Mouse (Mus musculus): ENCODE results near the gene Tnfsf8.

Gene Tnfsf8

GRCm38 (mm10) chr4:63860688-63861540 lies at the start of gene Tnfsf8:
TSS of gene Tnfsf8 (minus strand) at chr4:63861347.
- no peak for DNase-seq (ENCODE audit: low spot score in 2 of 2)

GRCm38 (mm10) chr4:63908511-63908910 lies 47.4 kb upstream of the Tnfsf8 start:
- DNase-seq (ENCODE audit: low spot score in 2 of 2): no peak

- DNase-seq (ENCODE audit: low spot score in 2 of 2): no peak
These were observed 46.3 kb upstream of the Tnfsf8 start for GRCm38 (mm10) chr4:63907473-63907872.

- no peak for DNase-seq (ENCODE audit: low spot score in 2 of 2)
These were observed 44.9 kb upstream of the Tnfsf8 start for GRCm38 (mm10) chr4:63906050-63906449.

GRCm38 (mm10) chr4:63899081-63899523 lies 38.0 kb upstream of the Tnfsf8 start:
- no peak for DNase-seq (ENCODE audit: low spot score in 2 of 2)

DNA sequence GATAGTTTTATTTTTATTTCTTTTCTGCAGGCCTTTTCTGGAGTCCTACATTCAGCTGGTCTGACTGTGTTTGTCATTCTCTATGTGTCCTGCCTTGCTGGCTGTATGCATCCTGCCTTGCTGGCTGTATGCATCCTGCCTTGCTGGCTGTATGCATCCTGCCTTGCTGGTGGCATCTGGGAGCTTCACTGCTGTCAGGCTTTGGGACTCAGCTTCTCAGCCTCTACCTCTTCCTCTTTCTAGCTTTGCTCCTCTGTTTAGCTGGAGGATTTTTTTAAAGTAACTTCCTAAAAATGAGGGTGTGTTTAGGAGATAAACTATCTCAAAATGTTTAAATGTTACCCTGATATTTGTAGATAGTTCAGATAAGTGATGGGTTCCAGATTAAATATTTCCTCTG lies 36.0 kb upstream of the Tnfsf8 start:
- no peak for DNase-seq (ENCODE audit: low spot score in 2 of 2)

DNA sequence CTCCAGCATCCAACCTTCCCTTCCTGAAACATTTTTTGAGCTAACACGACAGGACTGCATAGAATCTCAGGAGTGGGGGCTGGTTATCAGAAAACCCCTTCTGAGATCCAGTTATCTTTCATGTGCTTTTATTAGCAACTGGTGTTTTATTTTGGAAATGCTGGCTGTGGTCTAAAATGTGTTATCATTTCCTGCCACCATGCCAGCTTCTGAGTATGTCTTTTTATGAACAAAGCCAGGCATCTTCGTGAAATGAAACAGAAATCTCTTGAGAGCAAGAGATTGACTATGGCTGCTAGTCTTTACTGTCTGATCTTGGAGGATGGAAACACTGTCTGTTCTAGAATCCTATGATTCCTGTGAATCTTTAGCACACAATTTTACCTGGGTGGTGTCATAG lies 25.0 kb upstream of the Tnfsf8 start:
- DNase-seq (ENCODE audit: low spot score in 2 of 2): no peak

GRCm38 (mm10) chr4:63876720-63877119 lies 15.6 kb upstream of the Tnfsf8 start:
- no peak for DNase-seq (ENCODE audit: low spot score in 2 of 2)

DNA sequence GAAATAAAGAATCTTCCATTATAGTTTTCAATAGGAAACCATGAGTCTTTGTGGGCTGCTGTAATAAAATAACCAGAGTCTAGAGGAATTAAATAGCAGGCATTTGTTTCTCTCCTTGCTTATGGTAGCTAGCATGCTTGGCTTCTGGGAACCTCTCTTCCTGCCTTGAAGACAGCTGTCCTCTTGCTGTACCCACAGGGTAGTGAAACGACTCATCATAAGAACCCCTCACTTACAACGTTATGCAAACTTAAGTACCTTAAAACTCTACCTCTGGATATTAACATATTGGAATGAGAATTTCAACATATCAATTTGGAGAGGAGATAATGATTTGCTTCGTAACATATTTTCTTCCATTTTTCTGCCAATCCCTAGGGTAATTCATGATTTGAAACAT lies 14.3 kb upstream of the Tnfsf8 start:
- DNase-seq (ENCODE audit: low spot score in 2 of 2): no peak

GRCm38 (mm10) chr4:63870678-63871077 lies 9.5 kb upstream of the Tnfsf8 start:
- DNase-seq (ENCODE audit: low spot score in 2 of 2): no peak

DNA sequence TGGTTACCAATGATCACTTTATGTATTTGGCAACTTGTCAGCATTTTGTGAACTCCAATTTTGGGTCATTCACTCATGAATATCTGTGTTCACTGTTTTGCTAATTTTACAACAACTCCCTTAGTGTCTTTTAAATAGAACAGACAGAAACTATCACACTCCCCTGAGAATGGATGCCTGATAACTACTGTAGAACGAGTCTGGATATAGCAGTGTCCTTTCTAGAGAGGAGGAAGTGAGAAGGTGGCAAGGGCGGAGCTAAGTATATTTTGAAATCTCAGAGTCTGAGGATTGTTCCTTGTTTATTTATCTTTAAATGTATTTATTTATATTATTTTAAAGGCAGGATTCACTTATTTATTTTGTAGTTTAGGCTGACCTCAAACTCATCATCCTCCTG lies 7.6 kb upstream of the Tnfsf8 start:
- DNase-seq (ENCODE audit: low spot score in 2 of 2): no peak

DNA sequence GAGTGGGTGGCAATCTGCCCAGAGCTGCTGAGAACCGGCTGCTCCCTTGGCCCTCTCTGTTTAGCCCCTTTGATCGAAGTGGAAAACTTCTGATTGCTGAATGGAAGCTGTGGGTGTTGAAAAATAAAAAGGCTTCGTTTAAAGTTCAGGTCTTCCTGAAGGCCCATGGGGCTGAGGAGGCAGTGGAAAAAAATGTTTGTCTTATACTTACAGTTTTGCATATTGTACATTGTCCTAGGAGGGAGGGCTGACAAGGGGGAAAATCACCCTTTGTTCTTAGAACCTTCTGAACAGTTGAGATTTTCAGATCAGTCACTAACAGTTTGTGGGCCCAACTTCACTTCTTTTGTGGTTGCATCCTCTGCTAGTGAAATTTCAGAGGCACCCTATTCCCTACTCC lies 1.8 kb upstream of the Tnfsf8 start:
- no peak for DNase-seq (ENCODE audit: low spot score in 2 of 2)

GRCm38 (mm10) chr4:63862092-63862697 lies 1.0 kb upstream of the Tnfsf8 start:
- DNase-seq (ENCODE audit: low spot score in 2 of 2): no peak

- no peak for DNase-seq (ENCODE audit: low spot score in 2 of 2)
These were observed 911 bp downstream of the Tnfsf8 start for GRCm38 (mm10) chr4:63860236-63860635.

DNA sequence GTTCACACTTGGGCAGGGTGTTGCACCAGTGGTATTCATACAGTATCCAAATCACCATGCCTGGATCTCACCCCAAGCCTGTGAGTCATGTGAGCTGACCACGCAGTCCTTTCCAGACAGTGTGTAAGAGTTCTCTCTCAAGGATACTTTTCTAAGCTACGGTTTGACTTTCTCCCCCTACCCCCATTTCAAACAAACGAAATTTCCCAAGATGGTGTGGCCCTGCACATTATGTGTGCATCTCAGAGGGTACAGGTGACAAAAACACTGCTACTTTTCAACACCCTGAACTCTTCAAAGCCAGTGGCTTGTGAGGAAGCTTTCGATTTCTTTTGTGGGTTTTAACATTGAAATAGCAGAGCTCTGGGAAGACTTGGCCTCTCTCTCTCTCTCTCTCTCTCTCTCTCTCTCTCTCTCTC lies 1.4 kb downstream of the Tnfsf8 start:
- DNase-seq (ENCODE audit: low spot score in 2 of 2): no peak

GRCm38 (mm10) chr4:63858646-63859224 lies 2.4 kb downstream of the Tnfsf8 start:
- no peak for DNase-seq (ENCODE audit: low spot score in 2 of 2)

- DNase-seq (ENCODE audit: low spot score in 2 of 2): no peak
These were observed 4.4 kb downstream of the Tnfsf8 start for GRCm38 (mm10) chr4:63856764-63857163.

DNA sequence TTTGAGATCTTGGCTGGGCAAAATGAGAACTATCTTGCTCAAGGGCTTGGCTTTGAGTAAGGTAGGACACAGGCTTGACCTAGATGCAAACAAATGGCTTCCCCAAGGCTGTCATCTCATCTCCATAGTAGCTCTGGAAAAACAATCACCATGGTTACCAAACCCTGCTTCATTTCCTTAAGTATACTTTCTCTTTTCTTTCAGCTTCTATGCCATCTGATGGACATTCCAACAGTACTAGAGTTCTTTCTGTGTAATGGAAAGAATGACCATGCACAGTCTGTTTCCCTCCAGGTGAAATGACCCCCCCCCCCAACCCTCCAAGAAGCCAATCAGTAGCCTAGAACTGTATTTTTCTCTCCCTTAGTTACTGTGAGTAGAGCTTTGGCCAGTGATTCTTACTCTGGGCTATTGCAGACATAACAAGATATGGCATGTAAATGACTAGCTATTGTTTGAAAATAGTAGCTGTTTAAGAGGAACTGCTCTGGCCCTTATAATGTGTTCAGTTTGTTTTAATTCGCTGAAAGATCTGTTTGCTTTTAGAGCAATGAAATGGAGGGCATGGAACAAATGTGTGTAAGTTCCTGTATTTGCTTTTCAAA lies 7.3 kb downstream of the Tnfsf8 start:
- DNase-seq (ENCODE audit: low spot score in 2 of 2): peak in 1 of 2 experiments; percentile 24

DNA sequence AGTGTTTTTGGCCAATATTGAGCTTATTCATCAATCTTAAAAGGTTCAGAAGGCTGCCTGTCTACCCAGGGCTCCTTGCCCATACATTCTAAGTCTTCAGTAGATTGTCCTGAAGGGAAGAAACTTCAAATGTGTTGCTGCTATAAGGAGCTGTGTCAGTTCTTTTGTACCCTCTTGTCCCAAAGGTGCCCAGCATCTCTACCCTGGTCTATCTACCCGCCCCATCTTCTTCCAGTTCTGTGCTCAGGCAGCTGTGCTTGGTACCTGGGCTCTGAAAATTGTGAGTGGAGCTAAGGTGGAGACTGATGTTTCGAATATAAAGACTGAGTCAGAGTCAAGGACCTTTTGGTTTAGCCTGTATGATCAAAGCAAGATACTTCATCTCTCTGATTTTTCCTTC lies 11.1 kb downstream of the Tnfsf8 start:
- no peak for DNase-seq (ENCODE audit: low spot score in 2 of 2)

DNA sequence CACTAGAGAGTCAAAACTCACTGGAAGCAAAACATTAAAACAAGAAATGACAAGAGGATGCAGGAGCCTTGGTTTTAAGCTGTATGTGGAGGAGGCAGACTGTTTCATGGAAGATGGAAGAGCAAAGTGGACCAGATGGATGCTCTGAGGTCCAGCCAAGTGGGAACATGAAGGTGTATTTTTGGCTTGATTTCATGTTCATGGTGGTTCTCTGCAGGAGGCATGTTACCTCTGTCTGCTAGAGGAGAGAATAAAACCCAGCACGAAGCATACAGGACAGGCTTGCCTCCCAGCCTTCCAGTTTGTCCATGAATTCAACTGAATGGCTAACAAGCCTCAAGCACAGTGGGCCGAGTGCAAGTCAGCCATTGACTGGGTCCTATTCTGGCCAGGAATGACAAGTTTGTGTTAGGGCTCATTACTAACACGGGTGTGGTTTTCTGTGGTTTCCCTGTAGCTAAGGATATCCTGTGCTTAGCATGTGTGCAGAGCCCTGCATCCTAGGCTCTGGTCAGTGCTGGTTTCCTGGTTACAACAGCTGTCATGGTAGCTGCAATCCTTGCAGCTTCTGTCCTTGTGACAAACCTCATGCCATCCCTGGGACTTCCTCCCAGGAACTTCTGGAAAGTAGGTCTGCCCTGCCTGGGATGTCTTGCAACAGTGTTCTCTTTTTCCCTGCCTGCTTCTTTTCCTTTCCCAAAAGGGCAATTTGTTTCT lies 14.1 kb downstream of the Tnfsf8 start:
- DNase-seq (ENCODE audit: low spot score in 2 of 2): no peak

- no peak for DNase-seq (ENCODE audit: low spot score in 2 of 2)
These were observed 15.4 kb downstream of the Tnfsf8 start for GRCm38 (mm10) chr4:63845760-63846159.

GRCm38 (mm10) chr4:63843924-63844323 lies 17.2 kb downstream of the Tnfsf8 start:
- peak; percentile 27 to 45 for DNase-seq (ENCODE audit: low spot score in 2 of 2)
